Mouse (Mus musculus): ENCODE measurements around the gene Ybey. TPM values are rescaled to one million over a fixed set of nuclear protein-coding genes. Genes with fewer than 3 reads are reported as not detected.
A peak's percentile ranks its signal among the peaks of the same experiment; 100 is the strongest.

Gene Ybey
- polyA plus RNA-seq, 1 experiment from 2014 or later, result 1.3 TPM

- Histone ChIP-seq H3K4me3 (ENCODE audit: inconsistent target) (no peak overlapping the region), H3K27ac (no peak overlapping the region), H3K79me2 (ENCODE audit: inconsistent target) (no peaks in the 10 kb centered on the region), H3K36me3 (ENCODE audit: inconsistent target) (no peaks in the 10 kb centered on the region)
- 96% methylated on average over 6 of the region's 6 CpGs for whole genome bisulfite sequencing (ENCODE audit: missing documents)
Measured at GRCm38 (mm10) chr10:76462721-76463120, 6.2 kb downstream of the Ybey start.

GRCm38 (mm10) chr10:76462312-76462711 lies 6.6 kb downstream of the Ybey start:
- Histone ChIP-seq H3K79me2 (ENCODE audit: inconsistent target) (no peaks in the 10 kb centered on the region), H3K27ac (no peak overlapping the region), H3K4me3 (ENCODE audit: inconsistent target) (no peak overlapping the region), H3K36me3 (ENCODE audit: inconsistent target) (no peaks in the 10 kb centered on the region)
- 95% methylated on average over 5 of the region's 7 CpGs for WGBS (ENCODE audit: missing documents)

- H3K36me3 ChIP-seq (ENCODE audit: inconsistent target), result no peaks in the 10 kb centered on the region
- no peak overlapping the region for H3K4me3 ChIP-seq (ENCODE audit: inconsistent target)
- 89% methylated on average over 1 of the region's 1 CpGs for WGBS (ENCODE audit: missing documents)
- H3K79me2 ChIP-seq (ENCODE audit: inconsistent target), result no peaks in the 10 kb centered on the region
- H3K27ac ChIP-seq, result no peak overlapping the region
Measured at GRCm38 (mm10) chr10:76461255-76461654, 7.7 kb downstream of the Ybey start.

- no peaks in the 10 kb centered on the region for H3K36me3 ChIP-seq (ENCODE audit: inconsistent target)
- WGBS (ENCODE audit: missing documents), result 34% methylated on average over 5 of the region's 5 CpGs
- no peak overlapping the region for H3K27ac ChIP-seq
- H3K4me3 ChIP-seq (ENCODE audit: inconsistent target), result no peak overlapping the region
- no peaks in the 10 kb centered on the region for H3K79me2 ChIP-seq (ENCODE audit: inconsistent target)
Measured at GRCm38 (mm10) chr10:76455289-76455688, 13.6 kb downstream of the Ybey start.

- no peaks in the 10 kb centered on the region for H3K36me3 ChIP-seq (ENCODE audit: inconsistent target)
- WGBS (ENCODE audit: missing documents), result 90% methylated on average over 5 of the region's 5 CpGs
- no peaks in the 10 kb centered on the region for H3K79me2 ChIP-seq (ENCODE audit: inconsistent target)
- no peak within 1 kb of the TSS for H3K27ac ChIP-seq
- H3K4me3 ChIP-seq (ENCODE audit: inconsistent target), result no peak within 1 kb of the TSS
Measured at GRCm38 (mm10) chr10:76448851-76449250, 20.1 kb downstream of the Ybey start, which contains the start of gene 2610028H24Rik. TSS of gene 2610028H24Rik (plus strand) at chr10:76449081.

GRCm38 (mm10) chr10:76447406-76448229 lies 21.3 kb downstream of the Ybey start:
- H3K4me3 ChIP-seq (ENCODE audit: inconsistent target), result no peak overlapping the region
- H3K79me2 ChIP-seq (ENCODE audit: inconsistent target), result no peaks in the 10 kb centered on the region
- H3K36me3 ChIP-seq (ENCODE audit: inconsistent target), result no peaks in the 10 kb centered on the region
- 93% methylated on average over 15 of the region's 15 CpGs for WGBS (ENCODE audit: missing documents)
- H3K27ac ChIP-seq, result no peak overlapping the region

- Histone ChIP-seq H3K79me2 (ENCODE audit: inconsistent target) (peaks cover 10% of the 10 kb centered on the region), H3K36me3 (ENCODE audit: inconsistent target) (no peaks in the 10 kb centered on the region), H3K4me3 (ENCODE audit: inconsistent target) (no peak overlapping the region), H3K27ac (no peak overlapping the region)
- 31% methylated on average over 4 of the region's 4 CpGs for WGBS (ENCODE audit: missing documents)
Measured at GRCm38 (mm10) chr10:76445996-76446681, 22.8 kb downstream of the Ybey start.

GRCm38 (mm10) chr10:76442178-76443088 lies 26.5 kb downstream of the Ybey start, which contains the start of gene Pcnt:
TSS of gene Pcnt (minus strand) at chr10:76442786.
- under 1% methylated on average over 78 of the region's 78 CpGs for WGBS (ENCODE audit: missing documents)
- H3K79me2 ChIP-seq (ENCODE audit: inconsistent target), result peaks cover 45% of the 10 kb centered on the region
- peak within 1 kb of the TSS; percentile 87 for H3K4me3 ChIP-seq (ENCODE audit: inconsistent target)
- H3K27ac ChIP-seq, result peak within 1 kb of the TSS; percentile 87
- H3K36me3 ChIP-seq (ENCODE audit: inconsistent target), result peaks cover 15% of the 10 kb centered on the region; the same call in 1 of the 2 replicates

GRCm38 (mm10) chr10:76440281-76440680 lies 28.6 kb downstream of the Ybey start, which contains the start of gene AC141477.1:
TSS of gene AC141477.1 (minus strand) at chr10:76440444.
- H3K27ac ChIP-seq, result no peak within 1 kb of the TSS
- WGBS (ENCODE audit: missing documents), result 94% methylated on average over 17 of the region's 17 CpGs
- peaks cover 45% of the 10 kb centered on the region for H3K79me2 ChIP-seq (ENCODE audit: inconsistent target)
- peak within 1 kb of the TSS; percentile 87; the same call in 1 of the 2 replicates for H3K4me3 ChIP-seq (ENCODE audit: inconsistent target)
- H3K36me3 ChIP-seq (ENCODE audit: inconsistent target), result peaks cover 36% of the 10 kb centered on the region; the same call in 1 of the 2 replicates

GRCm38 (mm10) chr10:76439107-76439890 lies 29.6 kb downstream of the Ybey start:
- no peak overlapping the region for H3K4me3 ChIP-seq (ENCODE audit: inconsistent target)
- H3K27ac ChIP-seq, result no peak overlapping the region
- WGBS (ENCODE audit: missing documents), result 96% methylated on average over 9 of the region's 9 CpGs
- H3K79me2 ChIP-seq (ENCODE audit: inconsistent target), result peaks cover 45% of the 10 kb centered on the region
- peaks cover 45% of the 10 kb centered on the region for H3K36me3 ChIP-seq (ENCODE audit: inconsistent target)

GRCm38 (mm10) chr10:76433925-76434324 lies 35.0 kb downstream of the Ybey start:
- no peak overlapping the region for H3K4me3 ChIP-seq (ENCODE audit: inconsistent target)
- WGBS (ENCODE audit: missing documents), result 96% methylated on average over 11 of the region's 11 CpGs
- H3K27ac ChIP-seq, result no peak overlapping the region
- H3K79me2 ChIP-seq (ENCODE audit: inconsistent target), result peaks cover 13% of the 10 kb centered on the region; the same call in 1 of the 2 replicates
- H3K36me3 ChIP-seq (ENCODE audit: inconsistent target), result peaks cover 86% of the 10 kb centered on the region

- H3K79me2 ChIP-seq (ENCODE audit: inconsistent target), result no peaks in the 10 kb centered on the region
- peaks cover 80% of the 10 kb centered on the region for H3K36me3 ChIP-seq (ENCODE audit: inconsistent target)
- no peak overlapping the region for H3K27ac ChIP-seq
- no peak overlapping the region for H3K4me3 ChIP-seq (ENCODE audit: inconsistent target)
- 92% methylated on average over 7 of the region's 7 CpGs for WGBS (ENCODE audit: missing documents)
Measured at GRCm38 (mm10) chr10:76425674-76426073, 43.2 kb downstream of the Ybey start.

- WGBS (ENCODE audit: missing documents), result 96% methylated on average over 12 of the region's 12 CpGs
- H3K27ac ChIP-seq, result no peak overlapping the region
- no peak overlapping the region for H3K4me3 ChIP-seq (ENCODE audit: inconsistent target)
- H3K79me2 ChIP-seq (ENCODE audit: inconsistent target), result no peaks in the 10 kb centered on the region
- peaks cover 82% of the 10 kb centered on the region for H3K36me3 ChIP-seq (ENCODE audit: inconsistent target)
Measured at GRCm38 (mm10) chr10:76416811-76417210, 52.1 kb downstream of the Ybey start.
